Mouse (Mus musculus) retina, postnatal 7 days (tissue): ENCODE results near the gene Scrt2.
A peak's percentile ranks its signal among the peaks of the same experiment; 100 is the strongest.

Source experiments
- DNase-seq: peaks from one replicate; pipeline ENCODE4 v3.0.0-alpha.2; 2012; ENCODE audit warnings: low read depth, low spot score

Scrt2 gene

DNA sequence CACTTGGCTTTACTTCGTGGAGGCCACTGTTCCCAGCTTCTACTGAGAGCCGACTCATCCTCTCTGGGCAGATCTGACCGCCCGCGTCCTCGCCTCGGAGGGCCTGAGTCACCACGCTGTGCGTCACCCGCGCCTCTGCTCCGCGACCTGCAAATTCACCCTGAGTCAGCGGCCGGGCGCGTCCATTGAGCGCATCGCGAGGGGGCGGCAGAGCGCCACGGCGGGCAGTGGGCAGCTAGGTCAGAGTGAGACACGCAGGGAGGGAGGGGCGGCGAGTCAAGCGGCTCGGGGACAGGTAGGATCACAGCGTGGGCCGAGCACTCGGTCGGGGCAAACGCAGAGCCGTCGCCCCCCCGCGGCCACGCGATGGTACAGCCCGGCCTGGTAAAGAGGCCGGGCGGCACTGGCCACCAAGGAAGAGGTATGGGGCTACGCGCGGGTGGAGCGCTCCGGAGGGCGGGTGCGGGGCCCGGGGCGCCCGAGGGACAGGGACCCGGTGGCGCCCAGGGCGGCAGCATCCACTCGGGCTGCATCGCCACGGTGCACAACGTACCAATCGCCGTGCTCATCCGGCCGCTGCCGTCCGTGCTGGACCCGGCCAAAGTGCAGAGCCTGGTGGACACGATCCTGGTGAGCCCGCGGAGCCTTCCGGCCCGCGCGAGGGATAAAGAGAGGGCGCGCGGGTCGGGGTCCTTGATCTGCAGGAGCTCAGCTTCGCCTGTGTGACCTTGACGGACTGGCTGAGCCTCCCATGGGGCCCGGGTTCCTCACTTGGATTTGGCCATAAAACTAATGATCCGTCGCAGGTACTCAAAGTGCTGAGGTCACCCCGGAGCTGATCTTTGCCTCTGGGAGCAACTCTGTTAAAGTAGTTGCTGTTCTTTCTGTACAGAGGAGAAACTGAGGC, 24.2 kb downstream of the Scrt2 start, which contains the start of gene Srxn1:
Gene Srxn1 (plus strand): TSS at position 199 of the 907 bp plus-strand sequence.
- peak; percentile 85 for DNase-seq

DNA sequence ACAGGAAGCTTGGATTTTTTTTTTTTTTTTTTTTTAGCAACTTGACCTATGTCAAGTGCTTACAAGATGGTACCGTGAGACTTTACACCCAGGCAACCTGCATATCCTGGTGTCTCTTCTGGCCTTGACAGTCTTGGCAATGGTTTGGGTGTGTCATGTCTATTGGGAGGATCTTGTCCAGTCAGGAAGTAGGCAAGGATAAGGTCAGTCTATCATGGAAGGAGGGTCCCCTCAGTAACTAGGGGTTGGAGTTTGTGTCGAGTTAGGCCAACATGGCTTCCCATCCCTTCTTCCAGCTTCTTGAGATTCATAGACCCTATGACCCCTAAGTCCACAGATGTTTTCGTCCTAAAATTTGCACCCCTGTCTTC, 24.9 kb downstream of the Scrt2 start:
- no peak for DNase-seq

DNA sequence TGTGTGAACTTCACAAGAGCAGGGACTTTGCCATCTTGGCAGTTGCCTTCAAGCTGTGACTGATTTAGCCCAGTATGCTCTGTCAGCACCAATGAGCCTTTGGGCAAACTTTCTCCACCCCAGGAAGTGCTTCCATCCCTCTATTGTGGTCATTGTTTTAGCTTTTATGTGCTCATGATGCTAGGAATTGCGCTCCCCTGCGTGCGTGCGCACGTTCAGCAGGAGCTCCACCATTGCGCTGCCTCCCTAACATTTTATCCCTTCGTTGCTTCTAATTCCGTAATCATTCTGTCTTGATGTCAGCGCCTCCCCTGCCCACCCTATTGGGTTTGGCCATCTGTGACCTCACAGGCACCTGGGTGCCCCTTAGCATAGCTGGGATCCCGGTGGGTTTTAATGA, 25.3 kb downstream of the Scrt2 start:
- DNase-seq = no peak

DNA sequence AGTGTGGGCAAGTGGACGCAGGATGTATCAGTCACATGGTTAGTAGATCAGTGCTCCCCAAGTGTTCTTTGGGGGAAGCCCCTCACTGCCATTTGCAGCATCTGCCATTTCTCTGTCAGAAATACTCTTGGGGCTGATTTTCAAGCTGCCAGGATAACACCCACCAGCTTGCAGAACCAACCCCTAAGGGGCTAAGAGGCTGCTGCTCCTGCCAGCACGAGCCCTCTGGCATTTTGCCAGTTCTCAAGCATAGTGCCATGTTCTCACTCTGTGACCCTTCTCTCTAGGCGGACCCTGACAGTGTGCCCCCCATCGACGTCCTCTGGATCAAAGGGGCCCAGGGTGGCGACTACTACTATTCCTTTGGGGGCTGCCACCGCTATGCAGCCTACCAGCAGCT, 27.4 kb downstream of the Scrt2 start:
- DNase-seq = no peak

DNA sequence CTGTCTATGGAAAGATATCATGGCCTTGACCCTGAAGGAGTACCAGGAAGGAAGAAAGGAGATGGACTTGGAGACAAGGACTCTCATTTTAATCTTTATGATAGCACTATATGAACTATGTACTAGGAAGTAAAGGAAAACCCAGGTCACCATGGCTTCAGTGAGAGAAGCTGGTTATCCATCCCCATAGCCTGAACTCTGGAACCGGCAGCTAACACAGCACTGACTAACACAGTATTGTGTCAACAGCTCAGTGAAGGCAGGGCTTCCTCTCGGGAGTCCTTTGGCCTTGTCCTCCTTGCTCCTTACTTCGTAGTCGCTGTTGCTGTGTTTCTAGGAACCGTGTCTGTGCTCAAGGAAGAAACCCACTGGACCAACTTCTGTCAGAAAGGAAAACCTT, 28.1 kb downstream of the Scrt2 start:
- DNase-seq = no peak

DNA sequence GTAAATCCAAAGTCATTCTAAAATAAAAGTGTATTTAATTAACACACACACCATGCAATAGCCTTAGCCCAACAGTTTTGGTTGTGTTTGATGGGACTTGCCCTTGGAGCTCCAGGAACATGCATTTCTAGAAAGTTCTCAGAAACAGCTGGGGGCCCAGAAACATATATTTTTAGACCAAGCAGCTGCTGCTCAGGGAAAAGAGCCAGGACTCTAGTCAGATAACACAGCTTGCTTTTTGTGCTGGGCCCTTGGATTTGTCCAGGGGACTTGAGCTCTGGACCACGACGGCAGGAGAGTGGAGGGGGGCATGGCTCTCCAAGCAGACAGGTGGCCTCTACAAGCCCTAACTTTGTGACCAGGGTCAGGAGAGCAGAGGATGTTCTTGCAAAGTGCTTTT, 30.0 kb downstream of the Scrt2 start:
- no peak for DNase-seq

DNA sequence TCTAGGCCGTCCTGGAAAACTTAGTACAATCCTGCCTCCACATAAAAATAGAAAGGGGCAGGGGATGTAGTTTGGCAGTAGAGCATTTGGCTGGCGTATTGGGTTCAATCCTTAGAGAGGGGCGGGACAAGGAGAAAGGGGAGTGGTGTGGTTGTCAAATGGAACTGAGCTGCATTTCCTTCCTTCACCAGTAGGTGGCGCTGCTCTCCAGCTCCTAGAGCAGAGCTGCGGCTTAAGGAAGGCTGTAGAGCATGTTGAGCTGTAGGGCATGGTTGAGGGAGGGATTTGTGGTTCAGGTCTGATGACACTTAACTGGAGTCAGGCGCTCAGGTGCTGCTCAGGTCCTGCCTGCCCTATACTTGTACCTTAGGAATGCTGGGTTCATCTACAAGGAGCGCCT, 30.6 kb downstream of the Scrt2 start:
- peak; percentile 90 for DNase-seq

DNA sequence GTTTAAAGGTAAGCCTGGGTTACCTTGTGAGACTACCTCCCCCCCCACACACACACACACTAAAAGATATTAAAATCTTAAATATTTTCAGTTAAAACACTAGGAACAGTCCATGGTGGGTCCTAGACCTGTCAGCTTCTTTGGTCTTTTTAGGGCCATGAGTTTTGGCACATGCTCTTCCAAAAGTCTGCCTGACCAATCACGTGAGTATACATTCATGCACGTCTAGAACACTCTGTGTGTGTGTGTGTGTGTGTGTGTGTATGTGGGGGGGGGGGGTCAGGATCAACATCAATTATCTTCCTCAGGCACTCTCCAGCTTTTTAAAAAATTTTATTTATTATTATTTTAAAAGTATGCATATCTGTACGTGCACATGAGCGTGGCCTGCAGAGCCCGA, 31.2 kb downstream of the Scrt2 start:
- no peak for DNase-seq

DNA sequence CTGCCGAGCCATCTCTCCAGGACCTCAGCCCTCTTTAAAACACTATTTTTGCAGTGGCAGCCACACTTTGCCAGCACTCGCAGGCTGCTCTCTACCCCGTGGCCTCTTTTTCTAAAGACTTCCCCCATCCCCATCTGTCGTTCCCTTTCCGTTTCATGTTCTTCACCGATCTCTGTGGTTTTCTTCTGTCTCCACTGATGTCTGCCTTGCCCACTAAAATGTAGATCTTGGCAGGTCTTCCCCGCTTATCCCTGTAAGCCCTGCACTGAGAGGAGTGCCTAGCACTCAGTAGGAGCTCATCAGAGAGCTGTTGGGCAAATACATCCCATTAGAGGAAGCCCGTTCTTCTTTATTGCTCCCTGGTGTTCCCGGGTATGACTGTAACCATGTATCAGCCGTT, 31.6 kb downstream of the Scrt2 start:
- DNase-seq = no peak

DNA sequence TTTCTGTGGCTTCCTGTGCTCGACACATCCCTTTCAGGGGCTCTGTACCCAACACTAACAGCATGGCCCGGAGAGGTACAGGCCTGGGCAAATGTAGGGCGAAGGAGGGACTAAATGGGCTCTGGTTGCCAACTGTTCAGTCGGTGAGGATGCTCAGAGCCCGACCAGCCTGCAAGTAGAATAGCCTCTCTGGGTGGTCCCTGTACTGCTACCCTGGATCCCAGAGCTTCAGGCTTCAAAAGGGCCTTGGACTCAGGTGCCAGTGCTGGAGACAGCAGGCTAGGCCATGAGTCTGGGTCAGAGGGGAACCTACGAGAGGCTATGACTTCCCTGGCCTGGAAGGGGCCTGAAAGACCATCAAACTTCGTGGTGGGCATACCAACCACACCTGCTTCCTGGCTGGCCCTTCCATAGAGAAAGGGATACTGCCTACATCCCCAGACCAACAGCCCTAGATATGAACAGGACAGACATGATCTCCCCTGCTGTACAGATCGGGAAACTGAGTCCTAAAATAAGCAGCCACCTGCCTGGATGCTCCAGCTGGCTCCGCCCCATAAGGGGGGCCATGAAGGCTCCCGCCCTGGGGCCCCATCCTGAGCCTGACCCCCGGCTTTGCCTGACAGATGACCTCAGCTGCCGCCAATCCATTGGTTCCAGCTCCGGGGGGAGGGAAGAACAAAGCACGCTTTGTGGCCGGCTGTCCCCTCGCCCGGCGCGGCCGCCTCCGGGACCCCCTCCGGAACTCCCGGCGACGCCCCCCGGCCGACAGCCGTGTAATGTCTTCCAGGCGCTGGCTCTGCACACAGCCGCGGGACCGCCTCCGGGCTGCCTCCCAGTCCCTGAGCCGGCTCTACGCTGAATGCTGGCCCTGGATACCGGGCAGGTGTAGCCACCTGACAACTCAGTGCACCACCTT, 33.0 kb downstream of the Scrt2 start:
- no peak for DNase-seq

DNA sequence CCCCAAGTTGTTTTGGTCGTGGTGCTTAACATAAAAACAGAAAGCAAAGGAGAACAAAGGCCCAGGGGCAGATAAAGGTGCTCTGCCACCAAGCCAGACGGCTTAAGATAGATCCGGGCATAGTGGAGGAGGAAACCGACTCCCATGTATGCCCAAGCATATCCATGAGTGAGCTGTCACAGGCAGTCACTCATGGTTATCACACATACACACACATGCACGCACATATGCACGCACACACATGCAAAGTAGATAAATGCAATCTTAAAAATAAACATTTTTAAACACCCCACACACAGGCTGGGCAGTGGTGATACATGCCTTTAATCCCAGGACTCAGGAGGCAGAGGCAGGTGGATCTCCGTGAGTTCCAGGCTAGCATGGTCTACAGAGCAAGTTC, 36.4 kb downstream of the Scrt2 start:
- no peak for DNase-seq

DNA sequence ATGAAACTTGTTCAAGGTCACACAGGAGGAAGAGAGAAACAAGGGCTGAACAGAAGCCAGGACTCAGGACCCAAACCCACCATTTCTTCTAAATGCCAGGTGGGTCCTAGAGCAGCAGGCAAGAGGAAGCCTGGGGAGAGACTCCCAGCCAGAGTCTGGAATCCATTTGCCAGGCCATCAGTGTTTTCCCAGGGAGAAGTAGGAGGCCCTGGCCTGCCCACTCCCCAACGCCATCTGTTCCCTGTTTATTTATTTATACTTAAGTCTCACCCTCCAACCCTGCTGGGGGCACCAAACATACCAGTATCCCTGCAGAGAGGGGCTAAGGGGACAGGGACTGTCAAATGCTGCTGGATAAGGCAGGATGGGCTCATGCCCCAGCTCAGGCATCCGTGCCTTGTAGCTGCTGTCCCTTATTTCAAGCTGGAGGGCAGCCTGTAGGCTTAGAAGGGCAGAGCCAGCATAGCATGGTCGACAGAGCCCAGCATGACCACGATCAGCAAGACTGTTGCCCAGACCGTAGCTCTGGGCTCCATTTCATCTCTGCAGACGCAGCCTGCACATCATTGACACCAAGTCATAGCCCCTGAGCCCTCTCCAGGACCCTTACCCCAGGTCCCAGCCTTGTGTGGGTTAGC, 38.0 kb downstream of the Scrt2 start:
- no peak for DNase-seq

DNA sequence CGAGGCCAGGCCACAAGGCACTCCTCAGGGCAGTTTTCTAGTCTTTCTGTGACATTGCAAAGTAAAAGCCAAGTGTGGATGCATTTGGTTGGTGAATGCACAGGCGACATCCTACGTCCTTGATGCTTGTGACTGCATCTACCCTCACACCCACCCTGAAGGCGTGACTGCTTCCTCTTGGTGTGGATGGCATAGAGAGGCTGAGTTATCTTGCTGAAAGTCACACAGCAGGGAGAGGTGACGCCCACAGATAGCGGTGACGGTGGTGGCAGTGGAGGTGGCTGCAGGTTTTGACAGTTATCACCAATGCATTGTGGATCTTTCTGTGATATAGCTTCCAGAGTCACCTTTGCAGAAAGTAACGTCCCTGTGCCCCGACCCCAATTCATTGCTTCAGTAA, 41.6 kb downstream of the Scrt2 start:
- no peak for DNase-seq

DNA sequence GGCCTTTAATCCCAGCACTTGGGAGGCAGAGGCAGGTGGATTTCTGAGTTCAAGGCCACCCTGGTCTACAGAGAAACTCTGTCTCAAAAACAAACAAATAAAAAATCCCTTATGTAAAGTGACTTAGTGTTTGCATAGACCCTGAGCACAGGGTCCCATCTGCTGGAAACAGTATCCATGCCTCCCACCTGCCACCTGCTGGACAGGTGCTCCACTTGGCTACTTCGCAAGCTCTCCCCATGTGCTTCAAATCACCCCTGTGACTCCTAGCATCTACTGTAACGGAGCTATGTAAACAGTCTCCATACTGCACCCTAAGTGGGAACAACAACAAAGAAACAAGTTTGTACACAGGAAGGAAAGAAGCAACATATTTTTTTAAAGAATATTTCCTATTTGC, 47.3 kb downstream of the Scrt2 start:
- DNase-seq = no peak

DNA sequence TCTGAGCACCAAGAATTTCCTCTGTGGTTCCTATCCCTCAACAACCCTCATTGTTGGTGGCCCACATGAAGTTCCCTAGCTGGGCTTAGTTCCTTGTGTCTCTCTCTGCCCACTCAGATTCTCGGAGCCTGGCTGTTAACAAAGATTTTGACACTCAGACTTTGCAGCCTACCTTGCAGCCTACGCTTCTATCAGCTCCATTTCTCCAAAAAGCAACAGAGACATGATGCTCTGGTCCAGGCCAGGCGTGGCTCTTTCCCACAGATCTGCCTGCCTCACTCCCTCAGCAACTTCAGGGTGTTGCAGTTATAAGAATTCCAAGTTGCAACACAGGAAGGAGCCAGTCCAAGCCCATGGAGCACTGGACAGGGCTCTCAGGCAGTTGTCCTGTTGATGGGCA, 48.4 kb downstream of the Scrt2 start:
- no peak for DNase-seq

DNA sequence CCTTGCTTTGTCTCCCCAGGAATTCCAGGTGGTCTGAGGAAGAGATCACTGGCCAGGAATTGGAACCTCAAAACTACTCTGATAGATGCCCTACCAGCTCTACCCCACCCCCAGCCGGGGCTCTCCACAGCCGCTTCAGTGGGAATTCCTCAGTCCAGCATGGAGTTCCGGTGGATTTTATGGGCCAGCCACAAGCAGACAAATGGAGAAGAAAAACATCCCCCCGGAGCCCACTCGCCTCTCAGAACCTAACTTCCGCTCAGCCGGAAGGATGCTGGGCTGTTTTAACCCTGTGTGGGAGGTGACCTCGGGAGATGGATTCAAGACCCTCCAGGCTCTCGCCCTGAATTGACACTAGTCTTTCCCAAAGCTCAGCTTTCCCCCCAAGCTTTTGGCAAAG, 50.7 kb downstream of the Scrt2 start:
- no peak for DNase-seq

DNA sequence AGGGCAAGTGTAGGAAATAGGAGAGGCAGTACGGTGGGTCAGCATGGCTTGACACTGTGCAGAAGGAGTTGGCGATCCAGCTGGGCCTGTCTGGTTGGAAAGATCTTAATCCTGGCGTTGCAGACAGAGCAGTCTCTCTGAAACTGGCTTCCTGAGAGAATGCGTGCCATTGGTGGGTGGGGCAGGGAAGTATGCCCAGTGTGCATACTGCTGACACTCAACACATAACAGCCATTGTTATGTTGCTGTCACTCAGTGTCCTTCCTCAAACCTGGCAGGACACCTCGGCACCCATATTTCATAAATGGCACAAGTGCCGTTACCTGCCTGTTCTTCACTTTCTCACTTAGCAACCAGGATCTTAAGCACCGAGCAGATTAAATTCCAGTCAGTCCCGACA, 51.4 kb downstream of the Scrt2 start:
- DNase-seq = no peak

DNA sequence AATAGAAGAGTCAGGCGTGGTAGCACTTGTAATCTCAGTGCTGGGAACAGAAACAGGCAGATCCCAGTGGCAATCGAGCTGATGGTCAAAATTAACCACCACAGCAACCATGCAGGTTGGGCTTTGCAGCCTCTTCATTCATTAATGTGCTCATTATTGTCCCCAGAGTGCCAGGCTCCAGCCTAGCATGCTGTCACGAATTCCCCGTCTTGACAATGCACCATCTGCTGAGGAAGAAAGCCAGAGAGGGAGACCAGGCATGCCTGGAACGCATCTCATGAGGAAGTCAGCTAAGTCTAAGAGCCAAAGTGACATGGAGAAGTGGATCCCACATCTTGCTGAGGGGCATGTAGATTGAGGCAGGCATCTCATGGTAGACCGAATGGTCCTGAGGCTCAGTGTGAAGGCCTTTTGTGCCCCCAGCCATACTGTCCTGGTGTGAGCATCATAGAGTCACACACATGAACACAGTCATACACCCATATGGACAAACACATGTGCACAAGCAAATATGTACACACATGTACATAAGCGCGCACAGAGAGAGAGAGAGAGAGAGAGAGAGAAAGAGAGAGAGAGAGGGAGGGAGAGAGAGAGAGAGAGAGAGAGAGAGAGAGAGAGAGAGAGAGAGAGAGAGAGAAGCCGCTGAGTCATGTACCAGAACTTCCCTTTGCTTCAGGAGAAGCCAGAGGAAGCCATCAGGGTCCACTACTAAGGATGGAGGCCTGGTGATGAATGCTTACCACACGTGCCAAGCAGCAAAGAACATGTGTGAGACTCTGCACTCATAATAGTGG, 58.1 kb downstream of the Scrt2 start:
- DNase-seq = no peak

DNA sequence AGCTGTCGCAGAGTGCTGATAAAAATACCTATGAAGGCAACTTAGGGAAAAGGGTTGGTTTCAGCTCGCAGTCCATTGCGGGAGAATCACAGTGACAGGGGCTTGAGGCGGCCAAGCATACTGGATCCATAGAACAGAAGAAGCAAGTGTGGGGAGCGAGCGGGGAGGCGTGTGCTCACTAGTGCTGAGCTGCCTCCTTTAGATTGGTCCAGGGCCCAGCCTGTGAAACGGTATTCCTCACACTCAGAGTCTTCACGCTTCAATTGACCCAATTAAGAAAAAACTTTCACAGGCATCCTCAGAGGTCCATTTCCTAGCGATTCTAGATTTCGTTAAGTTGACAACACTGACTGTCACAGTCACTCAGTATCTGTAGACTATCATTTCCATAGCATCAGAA, 59.6 kb downstream of the Scrt2 start:
- DNase-seq = no peak

DNA sequence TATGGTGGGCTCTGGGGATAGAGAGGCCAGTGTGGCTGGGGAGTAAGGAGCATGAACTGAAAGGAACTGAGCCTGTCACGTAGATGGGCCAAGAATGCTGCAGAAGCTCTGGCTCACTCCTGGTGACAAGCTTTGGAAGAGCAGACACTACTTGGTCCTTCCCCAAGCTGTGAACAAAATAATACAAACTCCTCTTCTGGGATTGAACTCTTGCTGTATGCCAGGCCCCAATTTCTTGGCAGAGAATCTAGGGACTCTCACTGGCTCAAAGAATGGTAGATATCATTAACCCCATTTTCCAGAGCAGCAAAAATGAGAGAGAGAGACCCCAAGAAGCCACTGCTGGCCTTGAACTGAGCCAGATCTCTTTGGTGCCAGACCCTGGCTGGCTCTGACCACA, 60.2 kb downstream of the Scrt2 start:
- DNase-seq = no peak

DNA sequence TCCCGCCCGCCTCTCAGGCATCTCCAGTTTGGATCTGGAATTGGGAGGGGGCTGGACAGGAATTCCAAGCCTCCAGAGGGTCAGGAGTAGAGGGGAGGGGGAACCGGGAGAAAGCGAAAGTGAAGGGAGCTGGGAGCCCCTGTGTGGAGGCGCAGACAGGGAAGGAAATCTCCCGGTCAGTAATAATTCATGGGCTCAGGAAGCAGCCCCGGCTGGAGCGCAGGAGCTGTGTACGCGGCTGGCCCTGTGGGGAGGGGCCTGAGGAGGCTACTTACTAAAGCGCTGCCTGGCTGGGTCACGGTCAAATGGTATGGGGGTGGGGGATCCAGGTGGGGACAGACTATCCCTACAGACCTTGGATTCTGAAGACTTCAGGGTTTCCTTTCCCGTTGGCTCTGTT, 60.7 kb downstream of the Scrt2 start:
- peak; percentile 8 for DNase-seq
